Mouse (Mus musculus): Measurements from ENCODE around the gene Kif16b. TPM values are rescaled to one million over a fixed set of nuclear protein-coding genes. Genes with fewer than 3 reads are reported as not detected.

Gene Kif16b
- polyA plus RNA-seq, 1 experiment from 2014 or later = 4.3 TPM

GRCm38 (mm10) chr2:142718998-142719397, 182.3 kb downstream of the Kif16b start:
- H3K27ac ChIP-seq (replicated peaks) = no peak overlapping the region
- no peaks in the 10 kb centered on the region for H3K36me3 ChIP-seq
- no peaks in the 10 kb centered on the region for H3K27me3 ChIP-seq
- no peak overlapping the region for H3K4me3 ChIP-seq
- H3K9ac ChIP-seq = no peak overlapping the region
- no peaks in the 10 kb centered on the region for H3K4me1 ChIP-seq (replicated peaks)
- no peak for ATAC-seq (ENCODE audit: low read depth)
- no peak overlapping the region for H3K4me2 ChIP-seq
- no peaks in the 10 kb centered on the region for H3K9me3 ChIP-seq

DNA sequence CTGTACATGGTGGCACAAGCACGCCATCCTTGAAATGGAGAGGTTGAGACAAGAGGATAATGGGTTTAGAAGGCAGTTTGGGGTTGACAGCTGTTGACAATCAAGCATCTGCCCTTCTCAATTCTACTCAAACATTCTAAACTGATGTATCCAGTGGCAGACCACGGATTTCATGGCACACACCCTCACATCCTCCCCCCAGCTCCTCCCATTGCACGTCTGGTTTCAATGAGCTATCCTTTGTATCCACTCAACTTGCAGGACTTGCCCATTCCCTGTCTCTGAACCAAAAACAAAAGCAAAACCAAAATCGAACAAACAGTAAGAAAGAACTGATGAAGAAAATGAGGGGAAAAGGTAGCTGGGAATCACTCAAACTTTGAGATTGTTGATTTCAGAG, 183.7 kb downstream of the Kif16b start:
- Histone ChIP-seq H3K4me1 (replicated peaks) (no peaks in the 10 kb centered on the region), H3K4me3 (no peak overlapping the region), H3K36me3 (peaks cover under 1% of the 10 kb centered on the region), H3K27me3 (no peaks in the 10 kb centered on the region), H3K27ac (replicated peaks) (no peak overlapping the region), H3K9me3 (no peaks in the 10 kb centered on the region), H3K9ac (no peak overlapping the region), H3K4me2 (no peak overlapping the region)
- 89% methylated on average over 4 of the region's 4 CpGs for WGBS
- ATAC-seq (ENCODE audit: low read depth) = no peak

DNA sequence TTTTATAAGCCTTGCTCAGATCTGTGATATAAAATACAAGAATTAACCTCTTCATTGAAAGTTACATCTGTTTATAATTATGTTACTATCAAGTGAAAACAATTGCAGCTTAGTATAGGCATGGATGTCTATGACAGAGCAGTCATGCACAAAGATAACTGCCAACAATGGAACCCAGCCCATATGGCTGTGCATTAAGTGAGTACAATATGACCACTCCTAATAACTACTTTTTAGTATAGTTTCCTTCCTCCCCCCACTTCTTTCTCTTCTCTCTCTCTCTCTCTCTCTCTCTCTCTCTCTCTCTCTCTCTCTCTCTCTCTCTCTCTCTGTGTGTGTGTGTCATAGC, 185.4 kb downstream of the Kif16b start:
- no peak overlapping the region for H3K27ac ChIP-seq (replicated peaks)
- H3K9me3 ChIP-seq = no peaks in the 10 kb centered on the region
- ATAC-seq (ENCODE audit: low read depth) = no peak
- H3K36me3 ChIP-seq = peaks cover 13% of the 10 kb centered on the region
- H3K4me2 ChIP-seq = no peak overlapping the region
- H3K4me1 ChIP-seq (replicated peaks) = no peaks in the 10 kb centered on the region
- H3K27me3 ChIP-seq = no peaks in the 10 kb centered on the region
- H3K4me3 ChIP-seq = no peak overlapping the region
- no peak overlapping the region for H3K9ac ChIP-seq

GRCm38 (mm10) chr2:142715186-142715911, 186.0 kb downstream of the Kif16b start:
- no peaks in the 10 kb centered on the region for H3K4me1 ChIP-seq (replicated peaks)
- H3K27me3 ChIP-seq = no peaks in the 10 kb centered on the region
- no peak for ATAC-seq (ENCODE audit: low read depth)
- peaks cover 13% of the 10 kb centered on the region for H3K36me3 ChIP-seq
- H3K4me3 ChIP-seq = no peak overlapping the region
- no peaks in the 10 kb centered on the region for H3K9me3 ChIP-seq
- no peak overlapping the region for H3K9ac ChIP-seq
- no peak overlapping the region for H3K4me2 ChIP-seq
- H3K27ac ChIP-seq (replicated peaks) = no peak overlapping the region
- WGBS = 40% methylated on average over 1 of the region's 1 CpGs

DNA sequence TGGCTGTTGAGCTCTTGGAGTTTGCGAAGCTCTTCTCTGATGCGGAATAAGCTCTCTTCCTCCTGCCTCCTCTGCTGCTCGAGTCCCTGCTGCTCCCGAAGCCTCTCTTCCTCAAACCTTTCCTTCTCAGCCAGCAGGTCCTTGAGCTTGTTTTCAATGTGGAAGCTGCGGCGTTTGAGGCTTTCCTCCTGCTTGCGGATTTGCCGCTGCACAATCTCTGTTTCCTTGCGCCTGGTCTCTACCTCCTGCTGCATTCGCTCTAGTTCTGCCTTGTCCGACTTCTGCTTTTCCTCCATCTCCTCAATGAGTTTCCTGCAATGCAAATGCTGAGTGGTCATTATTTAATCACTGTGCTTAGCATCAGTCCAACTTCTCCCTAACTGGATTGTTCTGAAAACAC, 188.6 kb downstream of the Kif16b start:
- WGBS = 93% methylated on average over 11 of the region's 11 CpGs
- Histone ChIP-seq H3K36me3 (peaks cover 13% of the 10 kb centered on the region), H3K4me2 (no peak overlapping the region), H3K27me3 (no peaks in the 10 kb centered on the region), H3K4me3 (no peak overlapping the region), H3K9me3 (no peaks in the 10 kb centered on the region), H3K27ac (replicated peaks) (no peak overlapping the region), H3K9ac (no peak overlapping the region), H3K4me1 (replicated peaks) (no peaks in the 10 kb centered on the region)
- ATAC-seq (ENCODE audit: low read depth) = no peak

GRCm38 (mm10) chr2:142709326-142709725, 192.0 kb downstream of the Kif16b start:
- ATAC-seq (ENCODE audit: low read depth) = no peak
- 67% methylated on average over 3 of the region's 3 CpGs for WGBS
- H3K27me3 ChIP-seq = no peaks in the 10 kb centered on the region
- H3K4me1 ChIP-seq (replicated peaks) = no peaks in the 10 kb centered on the region
- H3K4me3 ChIP-seq = no peak overlapping the region
- no peak overlapping the region for H3K27ac ChIP-seq (replicated peaks)
- no peak overlapping the region for H3K4me2 ChIP-seq
- H3K9ac ChIP-seq = no peak overlapping the region
- H3K9me3 ChIP-seq = no peaks in the 10 kb centered on the region
- peaks cover 17% of the 10 kb centered on the region for H3K36me3 ChIP-seq

- Histone ChIP-seq H3K4me2 (no peak overlapping the region), H3K36me3 (no peaks in the 10 kb centered on the region), H3K4me1 (replicated peaks) (peaks cover 10% of the 10 kb centered on the region), H3K9ac (no peak overlapping the region), H3K27me3 (no peaks in the 10 kb centered on the region; the same call in 1 of the 2 replicates), H3K27ac (replicated peaks) (no peak overlapping the region), H3K4me3 (no peak overlapping the region), H3K9me3 (no peaks in the 10 kb centered on the region)
- 26% methylated on average over 4 of the region's 4 CpGs for WGBS
- ATAC-seq (ENCODE audit: low read depth) = peak; percentile 40; the same call in 1 of the 2 replicates
Measured at GRCm38 (mm10) chr2:142700689-142701088, 200.6 kb downstream of the Kif16b start.

GRCm38 (mm10) chr2:142698650-142699049, 202.7 kb downstream of the Kif16b start:
- H3K27me3 ChIP-seq = no peaks in the 10 kb centered on the region; the same call in 1 of the 2 replicates
- no peaks in the 10 kb centered on the region for H3K36me3 ChIP-seq
- ATAC-seq (ENCODE audit: low read depth) = no peak
- WGBS = 39% methylated on average over 3 of the region's 3 CpGs
- H3K27ac ChIP-seq (replicated peaks) = no peak overlapping the region
- peaks cover 16% of the 10 kb centered on the region for H3K4me1 ChIP-seq (replicated peaks)
- no peak overlapping the region for H3K4me3 ChIP-seq
- H3K9me3 ChIP-seq = no peaks in the 10 kb centered on the region
- no peak overlapping the region for H3K4me2 ChIP-seq
- no peak overlapping the region for H3K9ac ChIP-seq

- Histone ChIP-seq H3K9me3 (no peaks in the 10 kb centered on the region), H3K4me1 (replicated peaks) (peaks cover 10% of the 10 kb centered on the region)
- 97% methylated on average over 1 of the region's 1 CpGs for WGBS
Measured at GRCm38 (mm10) chr2:142694936-142695331, 206.4 kb downstream of the Kif16b start.

DNA sequence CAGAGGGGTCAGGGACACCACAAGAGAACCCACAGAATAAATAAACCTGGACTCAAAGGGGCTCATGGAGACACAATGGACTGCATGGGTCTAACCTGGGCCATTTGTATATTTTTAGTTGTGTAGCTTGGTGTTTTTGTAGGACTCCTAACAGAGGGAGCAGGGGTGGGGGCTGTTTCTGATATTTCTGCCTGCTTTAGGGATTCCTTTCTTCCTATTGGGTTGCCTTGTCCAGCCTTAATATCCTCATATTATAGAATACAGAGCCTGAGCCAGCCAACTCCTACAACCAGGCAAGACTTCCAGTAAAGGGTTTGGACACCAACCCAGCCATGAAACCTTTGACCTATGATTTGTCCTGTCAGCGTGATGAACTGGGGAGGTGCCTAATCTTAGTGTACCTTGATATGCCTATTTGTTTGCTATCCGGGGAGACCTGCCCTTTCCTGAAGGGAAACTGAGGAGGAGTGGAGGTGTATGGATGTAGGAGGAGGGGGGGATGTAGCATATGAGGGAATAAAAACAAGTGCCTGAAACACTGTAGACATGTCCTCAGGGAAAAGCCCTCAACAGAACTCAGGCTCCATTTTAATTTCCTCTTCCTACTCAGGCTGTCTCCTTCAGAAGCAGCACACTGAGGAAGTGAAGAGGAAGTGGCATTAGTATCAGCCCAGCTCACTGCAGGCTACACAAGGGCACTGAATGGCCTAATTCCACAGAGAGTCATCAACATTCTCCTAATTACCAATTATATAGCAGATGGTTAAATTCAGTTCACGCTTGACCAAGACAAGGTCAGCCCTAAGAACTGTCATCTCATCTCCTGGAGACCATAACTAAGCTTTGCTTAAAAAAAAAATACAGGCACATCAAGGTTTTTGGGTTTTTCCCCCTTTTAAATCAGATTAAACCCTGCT, 207.1 kb downstream of the Kif16b start:
- H3K4me2 ChIP-seq = no peak overlapping the region
- H3K27me3 ChIP-seq = no peaks in the 10 kb centered on the region
- no peak overlapping the region for H3K9ac ChIP-seq
- no peaks in the 10 kb centered on the region for H3K9me3 ChIP-seq
- H3K4me1 ChIP-seq (replicated peaks) = peaks cover 10% of the 10 kb centered on the region
- WGBS = 66% methylated on average over 3 of the region's 3 CpGs
- no peaks in the 10 kb centered on the region for H3K36me3 ChIP-seq
- no peak overlapping the region for H3K4me3 ChIP-seq
- no peak; the same call in 1 of the 2 replicates for ATAC-seq (ENCODE audit: low read depth)
- no peak overlapping the region for H3K27ac ChIP-seq (replicated peaks)

More at GRCm38 (mm10) chr2:142694936-142695331, 206.4 kb downstream of the Kif16b start:
- ATAC-seq (ENCODE audit: low read depth) = no peak
- Histone ChIP-seq H3K27me3 (no peaks in the 10 kb centered on the region; the same call in 1 of the 2 replicates), H3K9ac (no peak overlapping the region), H3K36me3 (no peaks in the 10 kb centered on the region), H3K27ac (replicated peaks) (no peak overlapping the region), H3K4me2 (no peak overlapping the region), H3K4me3 (no peak overlapping the region)

GRCm38 (mm10) chr2:142693461-142693860, 207.9 kb downstream of the Kif16b start:
- ATAC-seq (ENCODE audit: low read depth) = no peak
- Histone ChIP-seq H3K9ac (no peak overlapping the region), H3K4me2 (no peak overlapping the region), H3K4me3 (no peak overlapping the region), H3K9me3 (no peaks in the 10 kb centered on the region), H3K4me1 (replicated peaks) (peaks cover 6% of the 10 kb centered on the region), H3K27me3 (no peaks in the 10 kb centered on the region), H3K36me3 (no peaks in the 10 kb centered on the region), H3K27ac (replicated peaks) (no peak overlapping the region)
- 83% methylated on average over 1 of the region's 1 CpGs for whole genome bisulfite sequencing

GRCm38 (mm10) chr2:142689496-142689895, 211.8 kb downstream of the Kif16b start:
- 92% methylated on average over 2 of the region's 2 CpGs for WGBS
- Histone ChIP-seq H3K9me3 (no peaks in the 10 kb centered on the region), H3K27me3 (no peaks in the 10 kb centered on the region), H3K4me2 (no peak overlapping the region), H3K4me3 (no peak overlapping the region), H3K9ac (no peak overlapping the region), H3K36me3 (no peaks in the 10 kb centered on the region), H3K27ac (replicated peaks) (no peak overlapping the region), H3K4me1 (replicated peaks) (peaks cover 4% of the 10 kb centered on the region)
- ATAC-seq (ENCODE audit: low read depth) = no peak
